Mouse (Mus musculus): ENCODE data around the gene Olfr692. TPM values are rescaled to one million over a fixed set of nuclear protein-coding genes. Genes with fewer than 3 reads are reported as not detected.

Gene Olfr692
- polyA plus RNA-seq, 1 experiment from 2014 or later, result not detected

GRCm38 (mm10) chr7:105374866-105375265 is 6.8 kb downstream of the Olfr692 start, which contains the start of gene Gm5901:
Gene Gm5901, plus strand, starts transcription at chr7:105375038.
- H3K4me2 ChIP-seq, result no peak within 1 kb of the TSS
- H3K27ac ChIP-seq, result no peak within 1 kb of the TSS
- no peaks in the 10 kb centered on the region for H3K4me1 ChIP-seq
- no peak within 1 kb of the TSS for H3K4me3 ChIP-seq (replicated peaks)
- no peak within 1 kb of the TSS for H3K9ac ChIP-seq
- no peak for ATAC-seq (replicated peaks; ENCODE audit: low FRiP score)
- no peaks in the 10 kb centered on the region for H3K27me3 ChIP-seq
- no peaks in the 10 kb centered on the region for H3K9me3 ChIP-seq (replicated peaks)
- 88% methylated on average over 1 of the region's 1 CpGs for WGBS
- peaks cover 53% of the 10 kb centered on the region for H3K36me3 ChIP-seq

- WGBS, result 97% methylated on average over 3 of the region's 3 CpGs
- Histone ChIP-seq H3K9ac (no peak overlapping the region), H3K27ac (no peak overlapping the region), H3K9me3 (replicated peaks) (no peaks in the 10 kb centered on the region), H3K4me2 (no peak overlapping the region), H3K4me3 (replicated peaks) (no peak overlapping the region), H3K4me1 (no peaks in the 10 kb centered on the region), H3K27me3 (no peaks in the 10 kb centered on the region), H3K36me3 (peaks cover 90% of the 10 kb centered on the region)
- ATAC-seq (replicated peaks; ENCODE audit: low FRiP score), result no peak
These were observed 12.3 kb downstream of the Olfr692 start for GRCm38 (mm10) chr7:105380329-105380728.

GRCm38 (mm10) chr7:105387696-105388095 is 19.7 kb downstream of the Olfr692 start:
- Histone ChIP-seq H3K36me3 (peaks cover 89% of the 10 kb centered on the region), H3K9me3 (replicated peaks) (no peaks in the 10 kb centered on the region), H3K27me3 (no peaks in the 10 kb centered on the region), H3K9ac (no peak overlapping the region), H3K4me2 (no peak overlapping the region), H3K4me3 (replicated peaks) (no peak overlapping the region), H3K27ac (no peak overlapping the region), H3K4me1 (no peaks in the 10 kb centered on the region)
- 91% methylated on average over 2 of the region's 2 CpGs for WGBS
- ATAC-seq (replicated peaks; ENCODE audit: low FRiP score), result no peak

GRCm38 (mm10) chr7:105390236-105390635 is 22.2 kb downstream of the Olfr692 start:
- Histone ChIP-seq H3K36me3 (peaks cover 63% of the 10 kb centered on the region), H3K4me2 (no peak overlapping the region), H3K27ac (no peak overlapping the region), H3K9me3 (replicated peaks) (no peaks in the 10 kb centered on the region), H3K4me1 (no peaks in the 10 kb centered on the region), H3K27me3 (no peaks in the 10 kb centered on the region), H3K4me3 (replicated peaks) (no peak overlapping the region), H3K9ac (no peak overlapping the region)
- no peak for ATAC-seq (replicated peaks; ENCODE audit: low FRiP score)
- WGBS, result 91% methylated on average over 2 of the region's 2 CpGs

- Histone ChIP-seq H3K27me3 (no peaks in the 10 kb centered on the region), H3K9ac (no peak overlapping the region), H3K9me3 (replicated peaks) (no peaks in the 10 kb centered on the region), H3K36me3 (peaks cover 27% of the 10 kb centered on the region), H3K4me2 (no peak overlapping the region), H3K27ac (no peak overlapping the region), H3K4me1 (peaks cover 7% of the 10 kb centered on the region), H3K4me3 (replicated peaks) (no peak overlapping the region)
- ATAC-seq (replicated peaks; ENCODE audit: low FRiP score), result no peak
- 88% methylated on average over 1 of the region's 1 CpGs for WGBS
These were observed 26.6 kb downstream of the Olfr692 start for GRCm38 (mm10) chr7:105394606-105395005.

- no peaks in the 10 kb centered on the region for H3K27me3 ChIP-seq
- no peak overlapping the region for H3K27ac ChIP-seq
- H3K9me3 ChIP-seq (replicated peaks), result no peaks in the 10 kb centered on the region
- no peak overlapping the region for H3K4me3 ChIP-seq (replicated peaks)
- H3K9ac ChIP-seq, result no peak overlapping the region
- no peak overlapping the region for H3K4me2 ChIP-seq
- H3K4me1 ChIP-seq, result peaks cover 7% of the 10 kb centered on the region
- ATAC-seq (replicated peaks; ENCODE audit: low FRiP score), result no peak
- peaks cover 21% of the 10 kb centered on the region for H3K36me3 ChIP-seq
These were observed 27.2 kb downstream of the Olfr692 start for GRCm38 (mm10) chr7:105395131-105395820.

- no peak for ATAC-seq (replicated peaks; ENCODE audit: low FRiP score)
- Histone ChIP-seq H3K27me3 (no peaks in the 10 kb centered on the region), H3K36me3 (peaks cover 16% of the 10 kb centered on the region; the same call in 1 of the 2 replicates), H3K4me3 (replicated peaks) (no peak overlapping the region), H3K4me2 (no peak overlapping the region), H3K4me1 (peaks cover 14% of the 10 kb centered on the region), H3K27ac (no peak overlapping the region), H3K9ac (no peak overlapping the region), H3K9me3 (replicated peaks) (no peaks in the 10 kb centered on the region)
These were observed 28.1 kb downstream of the Olfr692 start for GRCm38 (mm10) chr7:105396126-105396525.

- peak overlapping the region; percentile 79 for H3K4me2 ChIP-seq
- peaks cover 15% of the 10 kb centered on the region for H3K4me1 ChIP-seq
- H3K9me3 ChIP-seq (replicated peaks), result no peaks in the 10 kb centered on the region
- H3K27me3 ChIP-seq, result no peaks in the 10 kb centered on the region
- H3K36me3 ChIP-seq, result peaks cover 4% of the 10 kb centered on the region; the same call in 1 of the 2 replicates
- peak overlapping the region; percentile 90 for H3K4me3 ChIP-seq (replicated peaks)
- H3K27ac ChIP-seq, result peak overlapping the region; percentile 82
- peak overlapping the region; percentile 85 for H3K9ac ChIP-seq
- ATAC-seq (replicated peaks; ENCODE audit: low FRiP score), result peak; percentile 42
- WGBS, result under 1% methylated on average over 25 of the region's 25 CpGs
These were observed 31.3 kb downstream of the Olfr692 start for GRCm38 (mm10) chr7:105399058-105399934.

- peak within 1 kb of the TSS; percentile 85 for H3K9ac ChIP-seq
- H3K4me3 ChIP-seq (replicated peaks), result peak within 1 kb of the TSS; percentile 90
- H3K27ac ChIP-seq, result peak within 1 kb of the TSS; percentile 91
- H3K4me2 ChIP-seq, result peak within 1 kb of the TSS; percentile 79
- H3K27me3 ChIP-seq, result no peaks in the 10 kb centered on the region
- H3K9me3 ChIP-seq (replicated peaks), result no peaks in the 10 kb centered on the region
- peaks cover 15% of the 10 kb centered on the region for H3K4me1 ChIP-seq
- 1% methylated on average over 54 of the region's 55 CpGs for WGBS
- H3K36me3 ChIP-seq, result 0 out of 2 replicates have a peak, but pooled peaks cover 4% of the 10 kb centered on the region
- peak; percentile 99 for ATAC-seq (replicated peaks; ENCODE audit: low FRiP score)
These were observed 32.0 kb downstream of the Olfr692 start, which contains the start of gene Fam160a2 for GRCm38 (mm10) chr7:105399935-105400624. Gene Fam160a2, minus strand, starts transcription at chr7:105400054.

GRCm38 (mm10) chr7:105404268-105404667 is 36.2 kb downstream of the Olfr692 start, which contains the start of gene Cnga4:
Gene Cnga4, plus strand, starts transcription at chr7:105404568.
- ATAC-seq (replicated peaks; ENCODE audit: low FRiP score), result no peak
- Histone ChIP-seq H3K27ac (no peak within 1 kb of the TSS), H3K9me3 (replicated peaks) (no peaks in the 10 kb centered on the region), H3K36me3 (no peaks in the 10 kb centered on the region), H3K4me1 (peaks cover 9% of the 10 kb centered on the region), H3K4me2 (no peak within 1 kb of the TSS), H3K27me3 (no peaks in the 10 kb centered on the region), H3K4me3 (replicated peaks) (no peak within 1 kb of the TSS), H3K9ac (no peak within 1 kb of the TSS)
- 73% methylated on average over 5 of the region's 5 CpGs for WGBS

- H3K4me1 ChIP-seq, result no peaks in the 10 kb centered on the region
- WGBS, result 85% methylated on average over 1 of the region's 1 CpGs
- H3K27me3 ChIP-seq, result no peaks in the 10 kb centered on the region
- no peaks in the 10 kb centered on the region for H3K36me3 ChIP-seq
- no peaks in the 10 kb centered on the region for H3K9me3 ChIP-seq (replicated peaks)
- no peak overlapping the region for H3K4me2 ChIP-seq
- no peak overlapping the region for H3K4me3 ChIP-seq (replicated peaks)
- no peak overlapping the region for H3K9ac ChIP-seq
- no peak overlapping the region for H3K27ac ChIP-seq
- no peak for ATAC-seq (replicated peaks; ENCODE audit: low FRiP score)
These were observed 38.3 kb downstream of the Olfr692 start for GRCm38 (mm10) chr7:105406322-105406721.
